Mouse (Mus musculus): ENCODE data around the gene Cd200r2. TPM values are rescaled to one million over a fixed set of nuclear protein-coding genes. Genes with fewer than 3 reads are reported as not detected.

The Cd200r2 gene
- polyA plus RNA-seq, 1 experiment from 2014 or later, result 0.06 TPM

- no peak overlapping the region for H3K9ac ChIP-seq
- no peaks in the 10 kb centered on the region for H3K36me3 ChIP-seq
- no peaks in the 10 kb centered on the region for H3K4me1 ChIP-seq (replicated peaks)
- H3K4me2 ChIP-seq, result no peak overlapping the region
- H3K27me3 ChIP-seq, result no peaks in the 10 kb centered on the region
- no peak overlapping the region for H3K4me3 ChIP-seq
- H3K9me3 ChIP-seq (replicated peaks), result no peaks in the 10 kb centered on the region
- no peak for ATAC-seq (replicated peaks; ENCODE audit: insufficient number of reproducible peaks, insufficient read depth, low FRiP score, low read depth)
- WGBS, result 82% methylated on average over 2 of the region's 2 CpGs
- no peak overlapping the region for H3K27ac ChIP-seq
These were observed 95.4 kb downstream of the Cd200r2 start for GRCm38 (mm10) chr16:44962296-44962695.

DNA sequence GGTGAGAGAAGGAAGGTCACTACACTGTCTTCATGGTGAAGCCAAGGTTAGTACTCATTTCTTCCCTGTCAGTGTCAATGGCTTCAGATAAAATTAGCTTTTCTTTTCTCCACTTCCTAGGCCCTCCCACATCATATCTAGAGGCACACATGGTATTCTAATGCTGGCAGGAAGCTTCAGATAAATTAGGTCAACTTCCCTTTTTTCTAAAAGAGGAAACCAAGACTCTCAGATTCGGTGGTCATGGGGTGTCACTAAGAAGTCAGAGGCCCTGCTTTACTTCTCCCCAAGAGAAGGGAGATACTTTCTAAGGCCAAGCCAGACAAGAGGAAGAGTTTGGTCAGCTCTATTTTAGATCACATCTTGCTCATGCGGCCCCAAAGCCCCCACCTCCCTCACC lies 95.9 kb downstream of the Cd200r2 start:
- Histone ChIP-seq H3K4me1 (replicated peaks) (no peaks in the 10 kb centered on the region), H3K27ac (peak overlapping the region; percentile 26), H3K27me3 (no peaks in the 10 kb centered on the region), H3K9me3 (replicated peaks) (no peaks in the 10 kb centered on the region), H3K4me2 (no peak overlapping the region), H3K4me3 (no peak overlapping the region), H3K36me3 (no peaks in the 10 kb centered on the region), H3K9ac (no peak overlapping the region)
- 47% methylated on average over 2 of the region's 2 CpGs for WGBS
- no peak for ATAC-seq (replicated peaks; ENCODE audit: insufficient number of reproducible peaks, insufficient read depth, low FRiP score, low read depth)

DNA sequence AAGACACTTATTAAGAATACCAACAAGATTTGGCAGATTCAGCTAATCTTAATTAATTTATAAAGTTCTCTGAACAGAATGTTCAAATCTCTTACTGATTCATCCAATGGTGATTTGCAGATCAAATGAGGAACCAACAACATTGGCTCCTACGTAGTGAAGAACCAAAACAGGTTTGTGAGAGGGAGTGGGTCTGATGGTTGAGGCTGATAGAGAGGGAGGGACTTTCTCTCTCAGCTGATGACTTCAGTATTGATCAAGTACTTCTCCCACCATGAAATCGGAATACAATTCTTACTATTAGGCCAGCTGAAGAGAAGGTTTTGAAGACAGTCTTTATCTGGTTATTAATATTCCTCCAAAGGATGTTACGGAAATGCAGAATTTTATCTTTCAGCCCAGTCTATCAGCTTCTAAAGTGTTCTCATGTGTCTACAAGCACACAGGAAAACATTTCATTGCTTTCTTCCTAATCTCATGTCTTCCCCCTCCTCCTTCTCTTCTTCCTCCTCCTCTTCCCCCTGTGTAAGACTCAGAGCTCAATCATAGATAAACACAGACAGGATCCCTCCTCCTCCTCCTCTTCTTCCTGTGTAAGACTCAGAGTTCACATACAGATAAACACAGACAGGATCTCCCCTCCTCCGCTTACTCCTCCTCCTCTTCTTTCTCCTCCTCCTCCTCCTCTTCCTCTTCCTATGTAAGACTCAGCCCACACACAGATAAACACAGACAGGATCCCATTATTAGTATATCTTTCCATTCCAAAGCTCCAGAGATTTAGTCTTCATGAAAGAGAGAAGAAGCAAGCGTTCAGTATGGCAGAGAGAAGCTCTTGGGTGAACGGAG lies 97.9 kb downstream of the Cd200r2 start:
- WGBS, result 66% methylated on average over 6 of the region's 6 CpGs

DNA sequence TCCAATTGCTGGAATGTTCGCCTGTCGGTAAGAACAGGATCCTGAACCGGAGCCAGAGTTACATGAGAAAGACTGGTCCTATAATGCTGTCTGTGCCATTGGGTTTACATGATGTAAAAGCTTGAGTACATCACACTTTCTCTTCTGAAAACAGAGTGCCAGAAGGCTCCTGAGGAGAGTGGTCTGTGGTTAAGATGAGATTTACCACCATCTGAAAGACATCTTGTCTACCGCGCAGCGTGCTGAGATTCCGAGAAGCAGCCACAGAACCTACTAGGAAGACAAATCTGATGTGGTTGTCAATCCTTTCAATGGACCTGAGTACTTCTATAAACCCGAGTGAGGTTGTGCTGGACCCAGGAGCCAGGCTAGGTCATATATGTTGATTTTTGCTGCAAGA lies 98.5 kb downstream of the Cd200r2 start:
- Histone ChIP-seq H3K4me1 (replicated peaks) (no peaks in the 10 kb centered on the region), H3K27me3 (no peaks in the 10 kb centered on the region), H3K4me3 (no peak overlapping the region), H3K27ac (peak overlapping the region; percentile 48), H3K36me3 (no peaks in the 10 kb centered on the region), H3K9me3 (replicated peaks) (no peaks in the 10 kb centered on the region), H3K9ac (no peak overlapping the region), H3K4me2 (no peak overlapping the region)
- no peak for ATAC-seq (replicated peaks; ENCODE audit: insufficient number of reproducible peaks, insufficient read depth, low FRiP score, low read depth)
- WGBS, result 77% methylated on average over 8 of the region's 8 CpGs

More for the DNA sequence above, 97.9 kb downstream of the Cd200r2 start:
- no peak overlapping the region for H3K9ac ChIP-seq
- H3K4me1 ChIP-seq (replicated peaks), result no peaks in the 10 kb centered on the region
- H3K9me3 ChIP-seq (replicated peaks), result no peaks in the 10 kb centered on the region
- peak overlapping the region; percentile 48 for H3K27ac ChIP-seq
- H3K27me3 ChIP-seq, result no peaks in the 10 kb centered on the region
- ATAC-seq (replicated peaks; ENCODE audit: insufficient number of reproducible peaks, insufficient read depth, low FRiP score, low read depth), result no peak; the same call in 1 of the 2 replicates
- no peaks in the 10 kb centered on the region for H3K36me3 ChIP-seq
- no peak overlapping the region for H3K4me2 ChIP-seq
- H3K4me3 ChIP-seq, result no peak overlapping the region

Other genes with a start within 250 kb of the Cd200r2 start
- gene Nepro, start 142.8 kb upstream of the Cd200r2 start, polyA plus RNA-seq (2015; fragmentation: Nextera tagmentation; extraction: Ambion mirVana), result 3.7 and 4.5 TPM in 2 replicates
- 19.1 and 21.3 TPM in 2 replicates for gene Gtpbp8, start 120.7 kb upstream of the Cd200r2 start, polyA plus RNA-seq (2015; fragmentation: Nextera tagmentation; extraction: Ambion mirVana)
- 1.2 TPM in 2 replicates for gene Cd200r1, start 101.4 kb upstream of the Cd200r2 start, polyA plus RNA-seq (2015; fragmentation: Nextera tagmentation; extraction: Ambion mirVana)
- gene Cd200r4, start 55.4 kb upstream of the Cd200r2 start, polyA plus RNA-seq (2015; fragmentation: Nextera tagmentation; extraction: Ambion mirVana), result 0.16 and 0.37 TPM in 2 replicates
- gene Cd200r3, start 76.6 kb downstream of the Cd200r2 start, polyA plus RNA-seq (2015; fragmentation: Nextera tagmentation; extraction: Ambion mirVana), result 0.34 and 0.44 TPM in 2 replicates
- 110 and 113 TPM in 2 replicates for gene Ccdc80, start 226.3 kb downstream of the Cd200r2 start, polyA plus RNA-seq (2015; fragmentation: Nextera tagmentation; extraction: Ambion mirVana)

Data from heart, embryonic 15.5 days (tissue).